Mouse (Mus musculus): ENCODE data around the gene Rras2. TPM values are rescaled to one million over a fixed set of nuclear protein-coding genes. Genes with fewer than 3 reads are reported as not detected.

The Rras2 gene
- polyA plus RNA-seq, 1 experiment, result not detected

GRCm38 (mm10) chr7:114149135-114149534 lies 31.6 kb upstream of the Rras2 start:
- Histone ChIP-seq H3K4me3 (ENCODE audit: insufficient read depth, low read depth, low read length) (no peak overlapping the region), H3K27ac (ENCODE audit: insufficient read depth, low read depth, low read length) (no peak overlapping the region), H3K4me1 (ENCODE audit: control insufficient read depth, insufficient read depth, low read length) (no peaks in the 10 kb centered on the region; the same call in 1 of the 2 replicates)
- TF ChIP-seq CTCF (IDR thresholded peaks at IDR 0.05; ENCODE audit: insufficient read depth, low read depth, low read length), result no peak
- 74% methylated on average over 4 of the region's 4 CpGs for WGBS

GRCm38 (mm10) chr7:114145841-114146240 lies 28.3 kb upstream of the Rras2 start:
- Histone ChIP-seq H3K4me3 (ENCODE audit: insufficient read depth, low read depth, low read length) (no peak overlapping the region), H3K27ac (ENCODE audit: insufficient read depth, low read depth, low read length) (no peak overlapping the region), H3K4me1 (ENCODE audit: control insufficient read depth, insufficient read depth, low read length) (no peaks in the 10 kb centered on the region)
- 89% methylated on average over 3 of the region's 3 CpGs for WGBS
- TF ChIP-seq CTCF (IDR thresholded peaks at IDR 0.05; ENCODE audit: insufficient read depth, low read depth, low read length), result no peak
- no peak for TF ChIP-seq POLR2A (IDR thresholded peaks at IDR 0.05; ENCODE audit: insufficient read depth, low read depth, low read length)

GRCm38 (mm10) chr7:114142151-114142798 lies 24.7 kb upstream of the Rras2 start:
- 66% methylated on average over 10 of the region's 10 CpGs for WGBS
- TF ChIP-seq CTCF (IDR thresholded peaks at IDR 0.05; ENCODE audit: insufficient read depth, low read depth, low read length) (no peak), POLR2A (IDR thresholded peaks at IDR 0.05; ENCODE audit: insufficient read depth, low read depth, low read length) (no peak)

GRCm38 (mm10) chr7:114140026-114140425 lies 22.4 kb upstream of the Rras2 start:
- TF ChIP-seq CTCF (IDR thresholded peaks at IDR 0.05; ENCODE audit: insufficient read depth, low read depth, low read length) (no peak), POLR2A (IDR thresholded peaks at IDR 0.05; ENCODE audit: insufficient read depth, low read depth, low read length) (no peak)
- WGBS, result 86% methylated on average over 7 of the region's 7 CpGs
- Histone ChIP-seq H3K27ac (ENCODE audit: insufficient read depth, low read depth, low read length) (no peak overlapping the region), H3K4me3 (ENCODE audit: insufficient read depth, low read depth, low read length) (no peak overlapping the region), H3K4me1 (ENCODE audit: control insufficient read depth, insufficient read depth, low read length) (0 out of 2 replicates have a peak, but pooled peaks cover 2% of the 10 kb centered on the region)

More at GRCm38 (mm10) chr7:114142151-114142798, 24.7 kb upstream of the Rras2 start:
- Histone ChIP-seq H3K4me1 (ENCODE audit: control insufficient read depth, insufficient read depth, low read length) (0 out of 2 replicates have a peak, but pooled peaks cover 2% of the 10 kb centered on the region), H3K4me3 (ENCODE audit: insufficient read depth, low read depth, low read length) (no peak overlapping the region), H3K27ac (ENCODE audit: insufficient read depth, low read depth, low read length) (no peak overlapping the region)

- Histone ChIP-seq H3K27ac (ENCODE audit: insufficient read depth, low read depth, low read length) (no peak overlapping the region), H3K4me3 (ENCODE audit: insufficient read depth, low read depth, low read length) (no peak overlapping the region), H3K4me1 (ENCODE audit: control insufficient read depth, insufficient read depth, low read length) (0 out of 2 replicates have a peak, but pooled peaks cover 2% of the 10 kb centered on the region)
- TF ChIP-seq POLR2A (IDR thresholded peaks at IDR 0.05; ENCODE audit: insufficient read depth, low read depth, low read length) (no peak), CTCF (IDR thresholded peaks at IDR 0.05; ENCODE audit: insufficient read depth, low read depth, low read length) (no peak)
- 95% methylated on average over 3 of the region's 3 CpGs for WGBS
These were observed 21.8 kb upstream of the Rras2 start for GRCm38 (mm10) chr7:114139400-114139799.

- WGBS, result 57% methylated on average over 2 of the region's 2 CpGs
- Histone ChIP-seq H3K27ac (ENCODE audit: insufficient read depth, low read depth, low read length) (no peak overlapping the region), H3K4me1 (ENCODE audit: control insufficient read depth, insufficient read depth, low read length) (0 out of 2 replicates have a peak, but pooled peaks cover 2% of the 10 kb centered on the region)
These were observed 20.7 kb upstream of the Rras2 start for GRCm38 (mm10) chr7:114138261-114138660.

GRCm38 (mm10) chr7:114135166-114135565 lies 17.6 kb upstream of the Rras2 start:
- Histone ChIP-seq H3K4me1 (ENCODE audit: control insufficient read depth, insufficient read depth, low read length) (peaks cover 7% of the 10 kb centered on the region), H3K4me3 (ENCODE audit: insufficient read depth, low read depth, low read length) (no peak overlapping the region), H3K27ac (ENCODE audit: insufficient read depth, low read depth, low read length) (no peak overlapping the region)
- 57% methylated on average over 6 of the region's 6 CpGs for WGBS
- no peak for TF ChIP-seq POLR2A (IDR thresholded peaks at IDR 0.05; ENCODE audit: insufficient read depth, low read depth, low read length)
- TF ChIP-seq CTCF (IDR thresholded peaks at IDR 0.05; ENCODE audit: insufficient read depth, low read depth, low read length), result no peak

More at GRCm38 (mm10) chr7:114138261-114138660, 20.7 kb upstream of the Rras2 start:
- H3K4me3 ChIP-seq (ENCODE audit: insufficient read depth, low read depth, low read length), result no peak overlapping the region
- no peak for TF ChIP-seq POLR2A (IDR thresholded peaks at IDR 0.05; ENCODE audit: insufficient read depth, low read depth, low read length)
- no peak for TF ChIP-seq CTCF (IDR thresholded peaks at IDR 0.05; ENCODE audit: insufficient read depth, low read depth, low read length)

GRCm38 (mm10) chr7:114133957-114134356 lies 16.4 kb upstream of the Rras2 start:
- H3K27ac ChIP-seq (ENCODE audit: insufficient read depth, low read depth, low read length), result no peak overlapping the region
- H3K4me3 ChIP-seq (ENCODE audit: insufficient read depth, low read depth, low read length), result no peak overlapping the region
- H3K4me1 ChIP-seq (ENCODE audit: control insufficient read depth, insufficient read depth, low read length), result peaks cover 6% of the 10 kb centered on the region
- no peak for TF ChIP-seq CTCF (IDR thresholded peaks at IDR 0.05; ENCODE audit: insufficient read depth, low read depth, low read length)
- no peak for TF ChIP-seq POLR2A (IDR thresholded peaks at IDR 0.05; ENCODE audit: insufficient read depth, low read depth, low read length)
- WGBS, result 75% methylated on average over 5 of the region's 5 CpGs

- TF ChIP-seq CTCF (IDR thresholded peaks at IDR 0.05; ENCODE audit: insufficient read depth, low read depth, low read length) (no peak), POLR2A (IDR thresholded peaks at IDR 0.05; ENCODE audit: insufficient read depth, low read depth, low read length) (no peak)
- H3K4me3 ChIP-seq (ENCODE audit: insufficient read depth, low read depth, low read length), result no peak overlapping the region
- H3K27ac ChIP-seq (ENCODE audit: insufficient read depth, low read depth, low read length), result no peak overlapping the region
- H3K4me1 ChIP-seq (ENCODE audit: control insufficient read depth, insufficient read depth, low read length), result peaks cover 6% of the 10 kb centered on the region
- 19% methylated on average over 8 of the region's 8 CpGs for WGBS
These were observed 14.7 kb upstream of the Rras2 start for GRCm38 (mm10) chr7:114132316-114132715.

Data from olfactory bulb, adult 2 months (tissue).